Mouse (Mus musculus) spleen, postnatal 10 days (tissue): ENCODE data around the gene Hdac7.

Source experiments
- DNase-seq, 2 experiments: peaks; one replicate each; pipeline ENCODE4 v3.0.0; 2021 to 2022; ENCODE audit warnings: low spot score in 2 of 2

The Hdac7 gene

DNA sequence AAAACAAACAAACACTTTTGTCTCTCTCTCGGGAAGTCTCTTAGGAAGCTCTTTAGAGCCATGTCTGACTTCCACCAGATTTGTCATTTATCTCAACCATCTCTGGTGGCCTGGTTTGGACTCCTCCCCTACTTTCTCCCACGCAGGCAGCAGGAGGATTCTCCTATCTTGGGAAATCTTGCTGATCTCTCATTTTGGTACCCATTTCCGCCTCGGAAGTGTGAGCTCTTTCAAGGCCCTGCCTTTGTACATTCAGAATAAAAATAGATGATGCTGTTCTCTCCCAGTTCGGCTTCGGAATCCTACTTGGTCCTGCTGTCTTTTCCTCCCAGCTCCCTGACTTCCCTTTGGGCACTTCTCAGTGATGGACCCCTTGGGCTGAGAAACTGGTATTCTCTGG lies 10.2 kb upstream of the Hdac7 start:
- DNase-seq, result no peak

DNA sequence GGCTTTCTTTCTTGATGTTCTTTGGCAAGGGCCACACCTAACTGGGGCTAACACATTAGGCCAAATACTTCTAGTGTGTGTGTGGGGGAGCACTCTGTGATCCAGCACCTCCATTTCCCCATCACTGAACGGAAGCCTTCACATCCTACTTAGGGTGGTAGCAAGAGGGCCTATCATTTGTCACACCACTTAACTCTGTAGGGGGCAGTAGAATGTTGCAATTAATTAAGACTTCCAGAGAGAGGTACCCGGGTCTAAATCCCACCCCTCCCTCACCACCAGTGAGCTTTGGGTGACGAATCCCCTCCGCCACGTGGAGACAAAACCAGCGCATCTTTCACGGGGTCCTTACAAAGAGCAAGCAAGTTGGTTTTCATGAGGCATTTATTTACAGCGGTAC lies 9.8 kb upstream of the Hdac7 start:
- DNase-seq, result no peak

DNA sequence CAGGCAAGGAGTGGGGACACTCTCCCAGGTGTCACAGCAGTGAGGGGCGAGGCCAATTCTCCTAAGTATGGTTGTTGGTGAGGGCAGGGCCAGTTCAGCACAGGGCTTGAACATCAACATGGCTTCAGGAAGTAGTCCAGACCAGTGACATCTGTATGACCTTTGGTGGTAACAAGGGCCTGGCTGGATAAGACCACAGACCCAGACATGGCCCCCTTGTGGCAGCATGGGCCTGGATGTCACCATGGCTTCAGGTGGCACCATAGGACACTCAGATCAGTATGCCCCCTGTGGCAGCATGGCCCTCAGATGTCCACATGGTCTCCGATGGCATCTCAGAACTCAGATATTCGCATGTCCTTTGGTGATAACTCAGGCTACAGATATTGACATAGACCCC lies 8.0 kb upstream of the Hdac7 start:
- DNase-seq, result no peak

DNA sequence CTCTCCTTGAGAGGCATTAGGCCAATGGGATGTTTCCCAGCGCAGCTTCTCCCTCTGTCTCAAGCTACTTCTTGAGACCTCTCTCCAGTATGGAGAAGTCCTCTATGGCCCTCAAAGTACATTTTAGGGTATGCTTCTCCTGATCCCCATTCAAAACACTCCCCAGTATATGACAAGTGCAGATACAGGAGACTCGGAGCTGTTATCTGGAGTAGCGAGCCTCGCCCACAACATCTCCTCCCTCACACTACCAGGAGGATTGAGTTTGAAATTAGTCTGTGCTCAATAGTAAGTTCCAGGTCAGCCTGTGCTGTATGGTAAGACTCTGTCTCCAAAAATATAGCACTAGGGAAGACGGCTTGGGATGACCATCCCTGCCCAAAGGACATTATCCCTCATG lies 6.7 kb upstream of the Hdac7 start:
- DNase-seq, result no peak

DNA sequence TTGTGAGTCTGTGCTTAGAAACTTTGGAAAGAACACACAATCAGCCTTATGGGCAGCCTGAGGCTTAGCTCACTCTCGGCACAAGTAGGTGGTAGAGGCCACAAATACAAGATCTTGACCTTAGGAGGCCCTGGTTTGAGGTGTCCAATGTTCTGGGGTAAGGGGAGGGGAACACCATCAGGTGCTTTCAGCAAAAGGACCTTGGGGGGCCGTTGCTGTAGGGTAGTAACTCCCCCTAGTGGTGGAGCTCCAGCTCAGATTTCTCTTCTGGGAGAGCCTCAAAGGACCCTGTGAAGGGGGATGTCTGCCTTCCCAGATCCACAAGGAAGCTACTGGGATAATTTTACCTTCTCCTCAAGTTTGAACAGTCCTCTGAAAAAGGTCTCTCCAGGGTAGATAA lies 6.1 kb upstream of the Hdac7 start:
- peak; percentile 49 to 56 for DNase-seq

DNA sequence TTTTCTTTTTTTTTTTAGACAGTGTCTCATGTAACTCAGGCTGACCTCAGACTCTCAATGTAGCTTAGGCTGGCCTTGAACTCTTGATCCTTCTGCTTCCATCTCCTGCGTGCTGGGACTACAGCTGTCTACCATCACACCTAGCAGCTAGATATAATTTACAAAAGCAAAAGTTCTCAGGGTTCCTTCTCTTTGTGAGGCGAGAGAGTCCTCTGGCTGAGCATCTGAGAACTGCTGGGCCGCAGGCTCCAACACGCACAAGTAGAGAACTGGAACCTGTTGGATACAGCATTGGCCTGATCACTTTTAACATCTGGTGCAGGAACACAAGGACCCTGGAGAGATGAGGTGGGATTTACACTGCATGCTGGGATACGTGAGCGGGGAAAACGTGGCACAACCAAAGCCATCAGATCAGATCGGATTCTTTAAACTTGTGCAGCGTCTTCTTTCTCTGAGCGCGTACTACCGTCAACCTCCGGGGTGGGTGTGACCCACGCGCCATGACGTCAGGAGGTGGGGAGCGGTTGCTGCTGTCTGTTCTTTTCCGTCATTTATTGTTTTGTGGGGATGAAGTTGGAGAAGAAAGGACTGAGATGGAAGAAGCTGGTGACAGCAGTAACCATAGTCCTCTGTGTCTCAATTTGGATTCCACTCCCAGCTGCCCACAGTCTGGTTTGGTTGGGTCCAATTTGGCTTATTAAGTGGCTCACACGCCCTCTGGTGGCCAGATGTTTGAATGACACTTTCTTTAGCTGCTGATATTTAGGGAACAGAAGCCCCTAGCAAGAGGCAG lies 5.0 kb upstream of the Hdac7 start:
- peak; percentile 76 to 87 for DNase-seq

DNA sequence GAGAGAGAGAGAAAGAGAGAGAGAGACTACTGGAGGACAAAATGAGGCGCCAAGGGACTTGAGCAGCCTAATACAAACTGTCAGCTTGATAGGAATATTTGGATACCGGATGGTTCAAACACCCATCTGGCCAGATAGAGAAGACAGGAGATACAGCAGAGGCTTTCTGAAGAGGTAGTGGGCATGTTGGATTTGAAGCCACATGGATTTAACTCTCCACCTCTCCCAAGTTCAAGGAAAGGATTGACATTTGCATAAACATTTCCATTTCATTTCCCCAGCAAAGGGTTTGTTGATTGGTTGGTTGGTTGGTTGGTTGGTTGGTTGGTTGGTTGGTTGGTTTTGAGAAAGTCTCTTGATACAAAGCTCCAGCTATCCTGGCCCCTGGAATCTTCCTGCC lies 3.6 kb upstream of the Hdac7 start:
- no peak for DNase-seq

DNA sequence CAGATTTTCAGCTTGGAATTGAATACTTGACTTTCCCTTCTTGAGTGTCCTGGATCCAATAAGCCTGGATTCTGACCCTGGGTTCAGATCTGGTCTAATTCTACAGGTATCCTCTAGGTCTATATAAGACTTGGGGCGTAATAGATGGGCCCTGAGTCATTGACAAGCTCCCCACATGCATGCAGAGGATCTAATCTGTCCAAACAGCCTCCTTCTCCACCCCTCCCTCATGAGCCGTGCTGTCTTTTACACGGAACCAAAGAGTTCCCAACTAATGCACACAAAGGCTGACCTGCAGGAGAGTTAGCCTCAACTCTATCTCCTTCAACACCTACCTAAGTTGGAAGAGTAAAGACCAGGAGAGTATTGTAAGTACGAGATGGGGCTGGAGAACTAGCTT lies 3.0 kb upstream of the Hdac7 start:
- DNase-seq, result no peak

DNA sequence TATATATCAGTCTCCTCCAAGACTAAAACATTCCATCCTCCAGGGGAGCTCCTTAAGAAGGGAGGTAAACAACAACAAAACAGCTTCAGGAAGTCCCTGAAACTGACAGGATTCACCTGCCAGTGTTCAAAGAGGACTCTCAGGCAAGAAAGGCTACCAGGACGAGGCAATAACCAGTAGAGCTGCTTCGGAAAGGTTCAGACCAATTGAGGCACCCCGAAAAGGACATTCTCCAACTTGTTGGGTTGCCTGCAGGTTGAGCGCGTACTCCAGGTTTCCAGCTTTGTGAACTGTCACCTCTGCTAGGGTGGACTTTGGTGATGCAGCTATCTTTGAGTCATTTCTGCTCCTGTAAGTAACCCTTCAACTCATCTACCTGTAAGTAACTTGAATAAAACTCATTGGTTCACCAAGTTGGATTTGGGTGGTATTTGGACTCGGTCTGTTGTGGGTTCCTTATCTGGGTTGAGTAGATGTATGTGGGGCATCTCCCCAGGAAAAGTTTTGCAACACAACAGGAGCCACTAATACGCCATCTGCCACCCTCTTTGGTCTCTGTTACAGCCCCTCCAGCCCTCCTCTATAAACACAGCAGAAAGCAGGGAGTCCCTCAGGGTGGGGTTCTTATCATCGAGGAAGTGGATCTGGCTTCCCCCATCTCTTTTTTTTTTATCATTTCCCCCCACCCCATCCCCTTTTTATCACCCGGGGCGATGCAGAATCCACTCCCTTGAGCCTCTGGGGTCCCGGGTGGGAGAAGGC lies 2.0 kb upstream of the Hdac7 start:
- no peak for DNase-seq

DNA sequence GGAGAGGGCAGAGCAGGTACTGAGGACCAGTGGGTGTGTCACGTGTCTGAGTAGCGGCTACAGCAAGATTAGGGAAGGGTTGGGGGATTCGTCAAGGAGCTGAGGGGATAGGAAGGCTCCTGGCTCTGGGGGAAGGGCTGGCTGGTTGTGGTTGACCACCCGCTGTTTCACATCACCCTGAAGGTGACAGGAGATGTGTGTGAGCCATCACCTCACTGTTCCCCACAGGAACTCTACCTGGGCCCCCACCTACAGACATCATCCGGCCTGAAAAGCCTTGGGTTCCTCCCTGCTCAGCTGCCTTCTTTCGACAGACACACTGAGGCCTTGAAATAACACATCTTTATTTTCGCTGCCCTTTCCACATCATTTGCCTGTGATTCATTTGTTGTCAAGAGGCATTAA lies 1.1 kb downstream of the Hdac7 start:
- no peak for DNase-seq

DNA sequence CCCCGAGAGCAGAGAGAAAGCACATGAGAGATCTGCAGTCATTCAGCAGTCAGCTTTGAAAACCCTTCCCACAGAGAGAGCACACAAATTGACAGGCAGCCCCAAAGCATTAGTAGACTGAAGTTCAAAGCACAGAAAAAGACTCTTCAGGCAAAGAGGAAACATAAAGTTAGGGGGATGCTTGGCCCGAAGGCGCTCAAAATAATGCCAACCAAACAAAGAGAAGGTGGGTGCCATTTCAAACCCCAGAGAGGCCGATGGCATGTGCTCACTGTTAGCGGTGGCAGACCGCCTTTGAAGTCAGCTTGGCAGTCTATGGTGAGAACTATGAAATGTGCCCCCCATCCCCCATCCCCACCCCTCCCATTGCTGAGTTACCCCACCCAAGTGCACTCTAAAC lies 2.2 kb downstream of the Hdac7 start:
- no peak for DNase-seq

DNA sequence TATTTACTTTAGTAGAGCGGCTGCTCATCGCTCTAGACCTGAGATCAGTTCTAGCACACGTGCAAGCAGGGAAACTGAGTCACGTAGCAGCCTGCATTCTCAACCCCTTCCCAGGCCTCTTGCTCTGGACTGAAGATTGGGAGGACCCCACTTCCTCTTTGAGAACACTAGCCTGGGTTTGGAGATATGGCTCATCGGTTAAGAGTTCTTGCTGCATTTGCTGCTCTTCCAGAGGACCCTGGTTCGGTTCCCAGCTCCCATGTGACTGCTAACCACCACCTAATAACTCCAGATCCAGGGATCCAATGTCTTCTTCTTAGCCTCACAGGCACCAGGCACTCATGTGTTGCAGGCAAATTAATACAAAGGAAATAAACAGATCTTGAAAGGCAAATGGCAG lies 2.9 kb downstream of the Hdac7 start:
- DNase-seq, result no peak

DNA sequence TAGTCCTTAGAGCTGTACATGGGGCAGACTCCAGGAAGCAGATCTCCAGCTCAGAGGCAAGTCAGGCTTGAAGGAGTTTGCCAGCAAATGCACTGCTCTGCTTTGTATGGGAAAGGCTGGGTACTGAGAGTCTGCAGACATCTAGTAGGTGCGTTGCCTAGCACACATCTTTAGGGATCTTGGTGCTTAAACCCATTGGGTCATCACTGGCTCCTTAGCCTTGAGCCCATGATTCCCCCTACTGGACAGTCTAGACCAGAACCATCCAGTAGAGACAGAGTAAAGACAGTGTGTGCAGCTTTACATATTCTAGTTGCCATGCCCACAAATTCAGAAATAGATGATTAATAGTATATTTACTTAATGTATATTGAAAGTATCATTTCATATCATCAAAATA lies 3.5 kb downstream of the Hdac7 start:
- DNase-seq, result no peak

DNA sequence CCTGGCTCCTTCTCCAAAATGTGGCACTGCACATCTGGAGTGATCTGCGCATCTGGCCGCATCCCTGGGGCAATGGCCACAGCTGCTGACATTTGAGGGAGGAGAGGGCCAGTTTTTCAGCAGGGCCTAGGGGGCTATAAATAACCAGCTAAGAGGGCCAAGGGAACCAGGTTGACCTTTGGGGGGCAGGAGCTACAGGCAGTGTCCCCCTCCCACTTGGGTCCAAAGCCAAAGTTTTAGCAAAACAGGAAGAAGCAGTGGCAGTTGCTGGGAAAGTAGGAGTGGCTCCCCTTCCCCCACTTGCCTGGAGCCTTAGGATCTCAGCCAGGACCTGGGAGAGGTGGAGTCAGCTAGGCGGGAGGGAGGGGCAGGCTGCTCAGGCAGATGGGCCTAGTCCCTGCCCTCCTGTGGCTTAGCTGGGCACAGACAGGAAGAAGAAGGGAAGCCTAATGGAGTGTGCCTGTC lies 4.3 kb downstream of the Hdac7 start:
- DNase-seq, result peak in 1 of 2 experiments; percentile 44

DNA sequence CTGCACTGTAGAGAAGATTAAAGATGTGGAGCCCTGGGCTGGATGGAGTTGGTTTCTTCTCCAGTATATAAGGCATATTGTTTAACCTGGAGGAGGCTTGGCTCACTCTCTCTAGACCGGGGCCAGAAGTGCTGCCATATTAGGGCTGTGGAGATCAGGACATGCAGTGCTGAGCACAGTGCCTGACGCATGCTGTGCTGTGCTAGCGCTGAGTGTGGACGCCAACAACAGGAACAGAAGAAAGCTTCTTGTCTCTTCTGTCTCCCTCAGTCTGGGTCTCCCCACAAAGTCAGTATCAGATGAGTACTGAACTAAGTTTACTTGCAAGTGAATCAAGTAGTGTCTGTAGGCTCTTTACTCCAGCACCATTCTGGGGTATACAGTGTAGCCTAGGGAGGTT lies 4.8 kb downstream of the Hdac7 start:
- DNase-seq, result no peak

DNA sequence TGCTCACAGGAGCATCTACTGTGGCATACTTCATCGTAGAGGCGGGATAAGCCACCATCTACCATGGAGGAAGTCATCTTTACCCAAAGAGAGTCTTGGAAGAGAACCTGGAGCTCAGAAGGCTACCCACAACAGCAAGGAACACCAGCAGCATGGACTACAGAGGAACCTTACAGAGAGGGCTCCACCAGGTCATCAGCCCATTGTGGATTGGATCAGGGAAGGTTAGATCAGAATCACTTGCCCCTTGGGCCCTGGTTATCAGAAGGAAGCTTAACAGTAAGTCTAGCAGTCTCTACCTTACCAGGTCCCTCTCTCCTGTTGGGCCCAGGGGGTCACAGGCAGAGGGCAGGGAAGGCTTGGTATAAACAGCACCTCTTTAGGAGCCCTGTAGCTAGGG lies 5.3 kb downstream of the Hdac7 start:
- no peak for DNase-seq

DNA sequence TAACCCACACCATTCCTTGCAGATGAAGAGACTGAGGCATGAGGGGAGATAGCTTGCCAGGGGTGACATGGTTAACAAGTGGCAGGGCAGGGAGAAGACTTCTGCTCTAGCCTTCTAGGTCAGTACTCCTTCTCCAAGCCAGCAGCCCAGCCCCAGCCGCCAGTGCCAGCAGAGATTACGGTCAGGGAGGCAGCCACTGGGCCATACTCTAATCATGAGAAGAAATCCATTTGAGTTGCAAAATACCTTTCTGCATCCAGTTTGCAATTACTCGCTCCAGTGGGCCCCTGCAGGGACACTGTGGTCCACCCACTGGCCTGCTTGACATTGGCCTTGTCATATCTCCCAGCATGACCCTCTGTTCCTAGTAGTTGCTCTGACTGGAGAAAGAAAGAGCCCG lies 5.9 kb downstream of the Hdac7 start:
- DNase-seq, result no peak

DNA sequence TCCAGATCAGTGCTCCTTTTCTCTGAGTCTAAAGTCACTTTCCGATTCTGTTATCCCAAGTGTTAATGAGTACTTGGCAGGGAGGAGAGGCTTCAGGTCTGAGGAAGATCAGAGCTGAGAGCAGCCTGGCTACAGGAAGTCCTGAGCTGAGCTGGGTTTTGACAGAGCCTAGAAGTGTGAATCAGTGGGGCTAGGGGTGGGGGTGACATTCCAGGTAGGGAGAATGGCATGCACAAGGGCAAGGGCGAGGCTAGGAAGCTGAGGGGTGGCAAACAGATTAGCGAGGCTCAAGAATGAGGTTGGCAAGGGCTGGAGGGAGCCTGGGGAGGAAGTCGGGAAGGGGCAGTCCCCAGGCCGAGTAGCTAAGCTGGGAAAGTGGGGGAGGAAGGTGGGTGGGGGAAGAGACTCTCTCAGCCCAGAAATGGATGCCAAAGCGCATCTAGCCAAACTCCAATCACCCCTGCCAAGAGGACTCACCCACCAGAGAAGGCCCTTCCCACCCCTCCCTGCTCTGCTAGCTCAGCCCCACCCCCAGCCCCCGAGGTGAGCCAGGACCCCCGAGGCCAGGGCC lies 6.7 kb downstream of the Hdac7 start:
- DNase-seq, result no peak

DNA sequence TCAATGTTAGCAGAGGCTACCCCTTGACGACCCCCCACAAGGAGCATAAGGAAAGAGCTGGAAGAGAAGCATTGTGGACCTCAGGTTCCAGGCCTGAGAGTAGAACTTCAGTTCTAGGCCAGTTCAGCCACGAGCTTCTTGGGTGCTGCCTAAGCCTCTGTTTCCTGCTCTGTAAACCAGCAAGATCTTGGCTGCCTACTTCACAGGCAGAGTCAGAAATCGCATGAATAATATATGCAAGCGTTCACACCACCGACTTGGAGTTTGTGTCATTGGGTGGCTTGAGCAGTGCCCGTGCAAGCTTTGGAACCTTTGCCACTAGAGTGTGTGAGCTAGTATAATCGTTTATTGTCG lies 7.4 kb downstream of the Hdac7 start:
- no peak for DNase-seq

DNA sequence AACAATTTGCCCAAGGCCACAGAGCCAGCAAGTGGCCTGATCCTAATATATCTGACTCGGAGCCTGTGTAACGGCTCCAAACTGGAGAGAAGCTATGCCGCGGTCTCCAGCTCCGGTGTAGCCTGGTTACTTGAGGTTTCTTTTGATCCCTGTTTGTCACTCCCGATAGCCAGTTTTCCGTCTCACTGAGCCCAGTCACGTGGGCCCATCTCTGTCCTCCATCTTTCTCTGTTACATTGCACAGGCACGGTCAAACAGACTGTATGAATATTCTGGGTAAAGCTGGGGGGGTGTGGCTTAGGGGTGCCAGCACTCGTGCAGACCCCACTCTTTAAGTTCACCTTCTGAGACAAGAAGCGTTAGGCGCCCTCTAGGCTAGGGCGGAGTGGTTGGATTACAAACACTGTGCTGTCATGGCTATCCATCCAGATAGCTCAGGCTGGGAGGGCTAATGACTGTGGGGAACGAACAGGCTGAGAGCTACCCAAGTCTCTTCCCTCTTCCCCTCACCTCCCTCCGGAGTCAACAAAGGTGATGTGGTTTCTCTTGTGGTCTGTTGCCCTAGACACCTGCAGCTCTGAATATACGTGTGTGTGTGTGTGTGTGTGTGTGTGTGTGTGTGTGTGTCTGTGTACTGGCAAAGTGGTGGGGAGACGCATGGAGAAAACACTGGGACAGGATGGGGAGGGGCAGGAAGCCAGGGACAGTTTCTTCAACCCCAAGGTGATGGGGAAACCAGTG lies 8.0 kb downstream of the Hdac7 start:
- no peak for DNase-seq

DNA sequence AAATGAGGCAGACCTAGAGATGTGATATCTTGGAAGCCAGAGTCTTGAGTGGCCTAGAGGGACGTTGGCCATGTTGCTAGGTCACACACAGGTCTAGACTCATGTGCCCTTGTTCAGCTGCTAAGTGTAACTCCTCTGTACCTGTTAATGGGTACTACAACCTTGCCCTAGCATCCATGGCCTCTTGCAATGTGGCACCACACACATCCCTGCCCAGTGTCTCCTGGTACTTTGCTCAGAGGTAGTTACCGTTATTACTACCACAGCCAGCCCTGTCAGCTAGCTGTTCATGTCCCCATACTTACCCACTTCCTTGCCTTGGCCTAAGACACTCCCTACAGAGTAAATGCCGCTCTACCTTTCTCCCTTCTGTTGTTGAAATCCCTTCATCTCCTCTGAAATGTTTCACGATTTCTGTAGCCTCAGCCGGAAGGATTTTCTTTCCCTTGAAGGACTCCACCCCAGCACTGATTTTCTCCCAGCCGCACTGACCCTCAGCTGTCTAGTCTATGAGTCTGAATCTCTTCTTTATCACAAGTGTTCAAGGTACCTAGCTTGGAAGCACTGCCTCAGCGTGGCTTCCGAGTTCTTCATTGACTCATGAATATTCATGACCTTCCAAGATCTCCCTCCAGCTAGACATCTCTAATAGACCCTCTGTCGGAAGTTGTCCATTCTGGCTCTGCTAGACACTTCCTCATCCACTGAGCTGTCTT lies 11.4 kb downstream of the Hdac7 start:
- no peak for DNase-seq
